Mouse (Mus musculus): ENCODE results near the gene Erich3. TPM values are rescaled to one million over a fixed set of nuclear protein-coding genes. Genes with fewer than 3 reads are reported as not detected.
A peak's percentile ranks its signal among the peaks of the same experiment; 100 is the strongest.

The Erich3 gene
- polyA plus RNA-seq, 1 experiment from 2014 or later = 0.08 TPM

- ATAC-seq (ENCODE audit: insufficient number of reproducible peaks, low FRiP score, low TSS enrichment, low read depth) (no peak; the same call in 1 of the 2 replicates), DNase-seq (ENCODE audit: low spot score) (peak; percentile 34)
- no peak overlapping the region for H3K4me3 ChIP-seq (ENCODE audit: low read depth, low read length)
- H3K4me2 ChIP-seq (ENCODE audit: low read depth, severe bottlenecking) = no peak overlapping the region
- H3K36me3 ChIP-seq (ENCODE audit: control insufficient read depth, insufficient read depth, low read length) = no peaks in the 10 kb centered on the region
- no peaks in the 10 kb centered on the region for H3K9me3 ChIP-seq (ENCODE audit: control insufficient read depth, low read length)
- H3K27me3 ChIP-seq (ENCODE audit: control insufficient read depth, insufficient read depth, low read length) = no peaks in the 10 kb centered on the region
- no peak overlapping the region for H3K9ac ChIP-seq (ENCODE audit: low read length)
- WGBS = 67% methylated on average over 14 of the region's 14 CpGs
- no peak overlapping the region for H3K27ac ChIP-seq (replicated peaks; ENCODE audit: low read depth, low read length)
- peaks cover 7% of the 10 kb centered on the region; the same call in 1 of the 2 replicates for H3K4me1 ChIP-seq (ENCODE audit: control insufficient read depth, insufficient read depth, low read length)
Observed at GRCm38 (mm10) chr3:154691897-154692571, 28.4 kb downstream of the Erich3 start.

GRCm38 (mm10) chr3:154692572-154692922 is 28.9 kb downstream of the Erich3 start:
- ATAC-seq (ENCODE audit: insufficient number of reproducible peaks, low FRiP score, low TSS enrichment, low read depth) (no peak), DNase-seq (ENCODE audit: low spot score) (no peak)
- Histone ChIP-seq H3K9ac (ENCODE audit: low read length) (no peak overlapping the region), H3K9me3 (ENCODE audit: control insufficient read depth, low read length) (no peaks in the 10 kb centered on the region), H3K4me1 (ENCODE audit: control insufficient read depth, insufficient read depth, low read length) (peaks cover 7% of the 10 kb centered on the region; the same call in 1 of the 2 replicates), H3K4me3 (ENCODE audit: low read depth, low read length) (no peak overlapping the region), H3K27me3 (ENCODE audit: control insufficient read depth, insufficient read depth, low read length) (no peaks in the 10 kb centered on the region), H3K27ac (replicated peaks; ENCODE audit: low read depth, low read length) (no peak overlapping the region), H3K4me2 (ENCODE audit: low read depth, severe bottlenecking) (no peak overlapping the region), H3K36me3 (ENCODE audit: control insufficient read depth, insufficient read depth, low read length) (no peaks in the 10 kb centered on the region)
- WGBS = 86% methylated on average over 3 of the region's 3 CpGs

GRCm38 (mm10) chr3:154693902-154694301 is 30.2 kb downstream of the Erich3 start:
- Histone ChIP-seq H3K4me1 (ENCODE audit: control insufficient read depth, insufficient read depth, low read length) (peaks cover 7% of the 10 kb centered on the region; the same call in 1 of the 2 replicates), H3K9ac (ENCODE audit: low read length) (no peak overlapping the region), H3K4me2 (ENCODE audit: low read depth, severe bottlenecking) (no peak overlapping the region), H3K36me3 (ENCODE audit: control insufficient read depth, insufficient read depth, low read length) (no peaks in the 10 kb centered on the region), H3K27me3 (ENCODE audit: control insufficient read depth, insufficient read depth, low read length) (no peaks in the 10 kb centered on the region), H3K4me3 (ENCODE audit: low read depth, low read length) (no peak overlapping the region), H3K9me3 (ENCODE audit: control insufficient read depth, low read length) (no peaks in the 10 kb centered on the region), H3K27ac (replicated peaks; ENCODE audit: low read depth, low read length) (no peak overlapping the region)
- DNase-seq (ENCODE audit: low spot score) (peak; percentile 4), ATAC-seq (ENCODE audit: insufficient number of reproducible peaks, low FRiP score, low TSS enrichment, low read depth) (no peak)
- 75% methylated on average over 4 of the region's 4 CpGs for WGBS

GRCm38 (mm10) chr3:154696611-154697010 is 33.0 kb downstream of the Erich3 start:
- ATAC-seq (ENCODE audit: insufficient number of reproducible peaks, low FRiP score, low TSS enrichment, low read depth) = no peak
- no peaks in the 10 kb centered on the region for H3K9me3 ChIP-seq (ENCODE audit: control insufficient read depth, low read length)
- DNase-seq (ENCODE audit: low spot score) = no peak
- no peak overlapping the region for H3K4me2 ChIP-seq (ENCODE audit: low read depth, severe bottlenecking)
- WGBS = 85% methylated on average over 3 of the region's 3 CpGs
- no peaks in the 10 kb centered on the region for H3K27me3 ChIP-seq (ENCODE audit: control insufficient read depth, insufficient read depth, low read length)
- H3K9ac ChIP-seq (ENCODE audit: low read length) = no peak overlapping the region
- no peak overlapping the region for H3K4me3 ChIP-seq (ENCODE audit: low read depth, low read length)
- H3K27ac ChIP-seq (replicated peaks; ENCODE audit: low read depth, low read length) = no peak overlapping the region
- peaks cover 7% of the 10 kb centered on the region; the same call in 1 of the 2 replicates for H3K4me1 ChIP-seq (ENCODE audit: control insufficient read depth, insufficient read depth, low read length)
- no peaks in the 10 kb centered on the region for H3K36me3 ChIP-seq (ENCODE audit: control insufficient read depth, insufficient read depth, low read length)

- DNase-seq (ENCODE audit: low spot score) (no peak), ATAC-seq (ENCODE audit: insufficient number of reproducible peaks, low FRiP score, low TSS enrichment, low read depth) (no peak)
- 26% methylated on average over 5 of the region's 5 CpGs for WGBS
- H3K9me3 ChIP-seq (ENCODE audit: control insufficient read depth, low read length) = no peaks in the 10 kb centered on the region
- no peak overlapping the region for H3K27ac ChIP-seq (replicated peaks; ENCODE audit: low read depth, low read length)
- H3K36me3 ChIP-seq (ENCODE audit: control insufficient read depth, insufficient read depth, low read length) = no peaks in the 10 kb centered on the region
- no peaks in the 10 kb centered on the region for H3K27me3 ChIP-seq (ENCODE audit: control insufficient read depth, insufficient read depth, low read length)
- H3K9ac ChIP-seq (ENCODE audit: low read length) = no peak overlapping the region
- H3K4me1 ChIP-seq (ENCODE audit: control insufficient read depth, insufficient read depth, low read length) = peaks cover 9% of the 10 kb centered on the region; the same call in 1 of the 2 replicates
- no peak overlapping the region for H3K4me2 ChIP-seq (ENCODE audit: low read depth, severe bottlenecking)
- no peak overlapping the region for H3K4me3 ChIP-seq (ENCODE audit: low read depth, low read length)
Observed at GRCm38 (mm10) chr3:154698907-154699306, 35.2 kb downstream of the Erich3 start.

- H3K27me3 ChIP-seq (ENCODE audit: control insufficient read depth, insufficient read depth, low read length) = no peaks in the 10 kb centered on the region
- H3K4me2 ChIP-seq (ENCODE audit: low read depth, severe bottlenecking) = no peak overlapping the region
- H3K4me3 ChIP-seq (ENCODE audit: low read depth, low read length) = no peak overlapping the region
- H3K36me3 ChIP-seq (ENCODE audit: control insufficient read depth, insufficient read depth, low read length) = no peaks in the 10 kb centered on the region
- DNase-seq (ENCODE audit: low spot score) (no peak), ATAC-seq (ENCODE audit: insufficient number of reproducible peaks, low FRiP score, low TSS enrichment, low read depth) (no peak)
- 81% methylated on average over 3 of the region's 3 CpGs for WGBS
- H3K9ac ChIP-seq (ENCODE audit: low read length) = no peak overlapping the region
- no peaks in the 10 kb centered on the region for H3K9me3 ChIP-seq (ENCODE audit: control insufficient read depth, low read length)
- H3K27ac ChIP-seq (replicated peaks; ENCODE audit: low read depth, low read length) = no peak overlapping the region
- H3K4me1 ChIP-seq (ENCODE audit: control insufficient read depth, insufficient read depth, low read length) = peaks cover 7% of the 10 kb centered on the region; the same call in 1 of the 2 replicates
Observed at GRCm38 (mm10) chr3:154700296-154700695, 36.6 kb downstream of the Erich3 start.

GRCm38 (mm10) chr3:154700735-154701134 is 37.1 kb downstream of the Erich3 start:
- Histone ChIP-seq H3K4me3 (ENCODE audit: low read depth, low read length) (no peak overlapping the region), H3K9me3 (ENCODE audit: control insufficient read depth, low read length) (no peaks in the 10 kb centered on the region), H3K27me3 (ENCODE audit: control insufficient read depth, insufficient read depth, low read length) (no peaks in the 10 kb centered on the region), H3K27ac (replicated peaks; ENCODE audit: low read depth, low read length) (no peak overlapping the region), H3K4me1 (ENCODE audit: control insufficient read depth, insufficient read depth, low read length) (0 out of 2 replicates have a peak, but pooled peaks cover 6% of the 10 kb centered on the region), H3K36me3 (ENCODE audit: control insufficient read depth, insufficient read depth, low read length) (no peaks in the 10 kb centered on the region), H3K9ac (ENCODE audit: low read length) (no peak overlapping the region), H3K4me2 (ENCODE audit: low read depth, severe bottlenecking) (no peak overlapping the region)
- DNase-seq (ENCODE audit: low spot score) (no peak), ATAC-seq (ENCODE audit: insufficient number of reproducible peaks, low FRiP score, low TSS enrichment, low read depth) (no peak)
- WGBS = 60% methylated on average over 2 of the region's 2 CpGs

- Histone ChIP-seq H3K9ac (ENCODE audit: low read length) (no peak overlapping the region), H3K36me3 (ENCODE audit: control insufficient read depth, insufficient read depth, low read length) (no peaks in the 10 kb centered on the region), H3K4me2 (ENCODE audit: low read depth, severe bottlenecking) (no peak overlapping the region), H3K27ac (replicated peaks; ENCODE audit: low read depth, low read length) (no peak overlapping the region), H3K27me3 (ENCODE audit: control insufficient read depth, insufficient read depth, low read length) (no peaks in the 10 kb centered on the region), H3K4me1 (ENCODE audit: control insufficient read depth, insufficient read depth, low read length) (0 out of 2 replicates have a peak, but pooled peaks cover 3% of the 10 kb centered on the region), H3K4me3 (ENCODE audit: low read depth, low read length) (no peak overlapping the region), H3K9me3 (ENCODE audit: control insufficient read depth, low read length) (no peaks in the 10 kb centered on the region)
- 35% methylated on average over 6 of the region's 6 CpGs for WGBS
- ATAC-seq (ENCODE audit: insufficient number of reproducible peaks, low FRiP score, low TSS enrichment, low read depth) (no peak), DNase-seq (ENCODE audit: low spot score) (no peak)
Observed at GRCm38 (mm10) chr3:154704755-154705154, 41.1 kb downstream of the Erich3 start.

- DNase-seq (ENCODE audit: low spot score) (no peak), ATAC-seq (ENCODE audit: insufficient number of reproducible peaks, low FRiP score, low TSS enrichment, low read depth) (no peak)
- H3K9ac ChIP-seq (ENCODE audit: low read length) = no peak overlapping the region
- no peak overlapping the region for H3K4me3 ChIP-seq (ENCODE audit: low read depth, low read length)
- no peak overlapping the region for H3K27ac ChIP-seq (replicated peaks; ENCODE audit: low read depth, low read length)
- H3K4me1 ChIP-seq (ENCODE audit: control insufficient read depth, insufficient read depth, low read length) = 0 out of 2 replicates have a peak, but pooled peaks cover 3% of the 10 kb centered on the region
- 92% methylated on average over 3 of the region's 3 CpGs for WGBS
- H3K27me3 ChIP-seq (ENCODE audit: control insufficient read depth, insufficient read depth, low read length) = no peaks in the 10 kb centered on the region
- no peaks in the 10 kb centered on the region for H3K9me3 ChIP-seq (ENCODE audit: control insufficient read depth, low read length)
- no peak overlapping the region for H3K4me2 ChIP-seq (ENCODE audit: low read depth, severe bottlenecking)
- H3K36me3 ChIP-seq (ENCODE audit: control insufficient read depth, insufficient read depth, low read length) = no peaks in the 10 kb centered on the region
Observed at GRCm38 (mm10) chr3:154708150-154708549, 44.5 kb downstream of the Erich3 start.

Data from limb, embryonic 11.5 days (tissue).